Mouse (Mus musculus): Measurements from ENCODE around the gene Sdccag8. TPM values are rescaled to one million over a fixed set of nuclear protein-coding genes. Genes with fewer than 3 reads are reported as not detected.

Gene Sdccag8
- polyA plus RNA-seq, 1 experiment from 2014 or later, result 18.2 TPM

DNA sequence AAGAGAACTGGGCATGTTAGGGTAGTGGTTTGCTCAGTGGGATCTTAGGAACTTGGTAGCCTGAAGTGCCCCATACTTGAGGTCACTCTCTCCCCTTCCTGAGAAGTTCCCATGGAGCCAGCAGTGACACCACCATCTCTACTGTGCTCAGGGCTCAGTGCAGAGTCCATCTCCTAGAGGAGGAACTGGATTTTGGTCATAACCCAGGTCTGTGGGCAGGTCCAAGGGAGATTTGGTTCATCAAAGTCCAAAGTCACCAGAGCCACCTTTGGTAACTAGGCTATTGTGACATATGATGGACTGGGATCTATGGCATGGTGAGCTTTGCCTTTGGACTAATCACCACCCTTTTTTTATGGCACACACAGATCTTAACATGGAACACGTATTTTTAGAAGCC is 198.9 kb downstream of the Sdccag8 start:
- H3K4me1 ChIP-seq (ENCODE audit: control insufficient read depth, insufficient read depth, low read length), result peaks cover 19% of the 10 kb centered on the region
- no peak overlapping the region for H3K27ac ChIP-seq (replicated peaks; ENCODE audit: low read depth, low read length)
- H3K4me2 ChIP-seq (ENCODE audit: low read depth, low read length), result no peak overlapping the region
- H3K9me3 ChIP-seq (ENCODE audit: control insufficient read depth, low read length), result no peaks in the 10 kb centered on the region
- H3K36me3 ChIP-seq (ENCODE audit: control insufficient read depth, insufficient read depth, low read length), result no peaks in the 10 kb centered on the region
- 83% methylated on average over 1 of the region's 1 CpGs for WGBS
- no peak for DNase-seq (ENCODE audit: low spot score)
- H3K9ac ChIP-seq (ENCODE audit: low read depth, low read length), result no peak overlapping the region
- no peak for ATAC-seq (ENCODE audit: low read depth)
- H3K4me3 ChIP-seq (ENCODE audit: low read depth, low read length), result no peak overlapping the region
- no peaks in the 10 kb centered on the region for H3K27me3 ChIP-seq (replicated peaks; ENCODE audit: control insufficient read depth, insufficient read depth, low read length)

GRCm38 (mm10) chr1:177013776-177014175 is 199.3 kb downstream of the Sdccag8 start:
- no peak overlapping the region for H3K9ac ChIP-seq (ENCODE audit: low read depth, low read length)
- WGBS, result 61% methylated on average over 3 of the region's 3 CpGs
- H3K27me3 ChIP-seq (replicated peaks; ENCODE audit: control insufficient read depth, insufficient read depth, low read length), result no peaks in the 10 kb centered on the region
- no peaks in the 10 kb centered on the region for H3K9me3 ChIP-seq (ENCODE audit: control insufficient read depth, low read length)
- DNase-seq (ENCODE audit: low spot score) (no peak), ATAC-seq (ENCODE audit: low read depth) (no peak)
- no peak overlapping the region for H3K4me2 ChIP-seq (ENCODE audit: low read depth, low read length)
- H3K4me1 ChIP-seq (ENCODE audit: control insufficient read depth, insufficient read depth, low read length), result peaks cover 19% of the 10 kb centered on the region
- H3K4me3 ChIP-seq (ENCODE audit: low read depth, low read length), result no peak overlapping the region
- no peaks in the 10 kb centered on the region for H3K36me3 ChIP-seq (ENCODE audit: control insufficient read depth, insufficient read depth, low read length)
- H3K27ac ChIP-seq (replicated peaks; ENCODE audit: low read depth, low read length), result peak overlapping the region; percentile 54; the same call in 1 of the 2 replicates

DNA sequence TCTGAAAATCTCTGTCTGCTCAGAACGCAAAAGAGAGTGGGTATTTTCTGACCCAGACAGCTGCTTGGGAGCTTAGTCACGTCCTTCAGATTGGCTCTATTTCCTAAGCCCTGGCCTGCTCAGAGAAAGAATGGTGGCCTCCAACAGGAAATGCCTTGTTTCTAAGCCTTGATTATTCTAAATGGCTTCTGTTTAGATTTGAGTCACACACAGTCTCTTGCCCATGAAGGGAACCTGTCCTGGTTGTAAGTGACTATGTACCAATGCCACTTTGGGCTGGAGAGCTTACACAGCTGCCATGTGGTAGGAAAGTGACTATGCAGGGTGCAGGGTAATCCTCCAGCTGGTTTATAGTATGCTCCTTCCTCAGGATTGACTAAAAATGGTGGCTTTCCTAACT is 199.9 kb downstream of the Sdccag8 start:
- H3K36me3 ChIP-seq (ENCODE audit: control insufficient read depth, insufficient read depth, low read length), result no peaks in the 10 kb centered on the region
- ATAC-seq (ENCODE audit: low read depth) (peak; percentile 10; the same call in 1 of the 2 replicates), DNase-seq (ENCODE audit: low spot score) (no peak)
- H3K9ac ChIP-seq (ENCODE audit: low read depth, low read length), result no peak overlapping the region
- peak overlapping the region; percentile 54; the same call in 1 of the 2 replicates for H3K27ac ChIP-seq (replicated peaks; ENCODE audit: low read depth, low read length)
- no peak overlapping the region for H3K4me3 ChIP-seq (ENCODE audit: low read depth, low read length)
- WGBS, result 37% methylated on average over 2 of the region's 2 CpGs
- peaks cover 19% of the 10 kb centered on the region for H3K4me1 ChIP-seq (ENCODE audit: control insufficient read depth, insufficient read depth, low read length)
- H3K27me3 ChIP-seq (replicated peaks; ENCODE audit: control insufficient read depth, insufficient read depth, low read length), result no peaks in the 10 kb centered on the region
- no peaks in the 10 kb centered on the region for H3K9me3 ChIP-seq (ENCODE audit: control insufficient read depth, low read length)
- H3K4me2 ChIP-seq (ENCODE audit: low read depth, low read length), result no peak overlapping the region

DNA sequence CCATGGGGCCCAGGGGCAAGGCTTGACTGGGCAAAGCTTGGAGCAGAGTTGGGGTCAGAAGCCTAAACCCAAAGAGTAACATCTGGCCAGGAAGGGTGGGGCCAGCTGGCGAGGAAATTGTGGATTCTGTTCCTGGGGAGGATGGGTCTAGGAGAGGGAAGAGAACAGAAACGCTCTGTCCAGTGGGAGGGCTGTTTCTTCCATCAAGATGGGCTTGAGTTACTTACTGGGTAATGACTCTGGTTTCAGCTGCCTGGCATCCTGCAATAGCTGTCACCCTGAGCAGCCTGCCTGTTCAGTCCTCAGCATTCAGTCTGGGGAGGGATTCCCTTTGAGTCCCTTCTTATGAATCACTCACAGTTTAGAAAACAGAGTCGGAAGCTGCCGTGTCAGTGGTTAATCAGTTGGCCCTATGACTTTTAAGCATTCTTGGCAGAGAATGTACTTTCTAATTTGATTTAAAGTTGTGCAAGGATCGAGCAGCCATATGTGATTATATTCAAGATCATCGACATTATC is 200.5 kb downstream of the Sdccag8 start:
- H3K27ac ChIP-seq (replicated peaks; ENCODE audit: low read depth, low read length), result 0 out of 2 replicates have a peak overlapping the region, but pooled peaks have one; percentile 11
- no peak overlapping the region for H3K4me3 ChIP-seq (ENCODE audit: low read depth, low read length)
- H3K27me3 ChIP-seq (replicated peaks; ENCODE audit: control insufficient read depth, insufficient read depth, low read length), result no peaks in the 10 kb centered on the region
- H3K4me2 ChIP-seq (ENCODE audit: low read depth, low read length), result no peak overlapping the region
- no peaks in the 10 kb centered on the region for H3K9me3 ChIP-seq (ENCODE audit: control insufficient read depth, low read length)
- ATAC-seq (ENCODE audit: low read depth), result peak; percentile 6; the same call in 1 of the 2 replicates
- 34% methylated on average over 6 of the region's 6 CpGs for WGBS
- no peak overlapping the region for H3K9ac ChIP-seq (ENCODE audit: low read depth, low read length)
- no peak for DNase-seq (ENCODE audit: low spot score)
- H3K4me1 ChIP-seq (ENCODE audit: control insufficient read depth, insufficient read depth, low read length), result peaks cover 16% of the 10 kb centered on the region
- no peaks in the 10 kb centered on the region; the same call in 1 of the 2 replicates for H3K36me3 ChIP-seq (ENCODE audit: control insufficient read depth, insufficient read depth, low read length)

GRCm38 (mm10) chr1:177015917-177016316 is 201.5 kb downstream of the Sdccag8 start:
- Histone ChIP-seq H3K4me1 (ENCODE audit: control insufficient read depth, insufficient read depth, low read length) (peaks cover 16% of the 10 kb centered on the region), H3K4me2 (ENCODE audit: low read depth, low read length) (no peak overlapping the region), H3K4me3 (ENCODE audit: low read depth, low read length) (no peak overlapping the region), H3K27ac (replicated peaks; ENCODE audit: low read depth, low read length) (no peak overlapping the region), H3K27me3 (replicated peaks; ENCODE audit: control insufficient read depth, insufficient read depth, low read length) (no peaks in the 10 kb centered on the region), H3K9me3 (ENCODE audit: control insufficient read depth, low read length) (no peaks in the 10 kb centered on the region), H3K9ac (ENCODE audit: low read depth, low read length) (no peak overlapping the region), H3K36me3 (ENCODE audit: control insufficient read depth, insufficient read depth, low read length) (peaks cover 6% of the 10 kb centered on the region; the same call in 1 of the 2 replicates)
- no peak for DNase-seq (ENCODE audit: low spot score)
- 36% methylated on average over 3 of the region's 3 CpGs for WGBS
- no peak for ATAC-seq (ENCODE audit: low read depth)

DNA sequence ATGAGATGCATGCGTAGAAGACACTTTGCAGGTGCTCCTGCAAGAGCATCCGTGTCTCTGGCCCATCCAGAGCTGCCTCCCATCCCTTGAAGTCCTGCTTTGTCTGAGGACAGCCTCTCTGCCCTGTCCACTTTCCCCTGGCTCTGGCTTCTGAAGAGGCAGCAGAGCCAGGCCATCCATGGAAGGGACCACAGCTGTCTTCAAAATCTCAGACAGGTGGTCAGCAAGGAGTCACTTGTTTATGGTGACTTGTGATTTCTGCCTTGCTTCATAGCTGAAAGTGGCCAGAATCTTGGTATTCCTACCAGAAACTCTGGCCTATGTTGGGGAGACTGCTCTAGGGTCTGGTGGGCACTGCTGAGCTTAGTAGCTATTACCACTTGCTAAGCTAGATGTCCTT is 202.3 kb downstream of the Sdccag8 start:
- DNase-seq (ENCODE audit: low spot score) (no peak), ATAC-seq (ENCODE audit: low read depth) (no peak)
- no peak overlapping the region for H3K4me2 ChIP-seq (ENCODE audit: low read depth, low read length)

DNA sequence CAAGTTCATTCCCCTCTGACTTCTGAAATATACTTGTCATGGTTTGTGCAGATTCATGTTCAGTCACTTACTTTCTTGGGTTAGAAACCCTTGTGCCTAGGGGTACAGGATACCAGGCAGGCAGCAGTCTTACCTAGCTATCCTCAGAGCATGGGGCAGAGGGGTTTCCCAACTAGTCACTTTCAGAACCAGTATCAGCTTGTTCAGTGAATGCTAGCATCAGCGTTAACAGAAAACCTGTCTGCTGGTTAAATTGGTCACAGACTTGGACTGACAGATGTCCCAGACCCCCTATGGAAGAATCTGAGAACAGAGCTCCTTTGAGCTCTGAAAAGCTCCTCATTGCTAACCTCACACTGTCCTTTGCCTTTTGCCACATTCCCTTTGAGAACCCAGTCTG is 204.3 kb downstream of the Sdccag8 start:
- WGBS, result 50% methylated on average over 1 of the region's 1 CpGs
- DNase-seq (ENCODE audit: low spot score), result no peak
- Histone ChIP-seq H3K4me3 (ENCODE audit: low read depth, low read length) (no peak overlapping the region), H3K27ac (replicated peaks; ENCODE audit: low read depth, low read length) (no peak overlapping the region), H3K4me1 (ENCODE audit: control insufficient read depth, insufficient read depth, low read length) (peaks cover 16% of the 10 kb centered on the region), H3K4me2 (ENCODE audit: low read depth, low read length) (no peak overlapping the region), H3K9me3 (ENCODE audit: control insufficient read depth, low read length) (no peaks in the 10 kb centered on the region), H3K36me3 (ENCODE audit: control insufficient read depth, insufficient read depth, low read length) (peaks cover 11% of the 10 kb centered on the region; the same call in 1 of the 2 replicates), H3K27me3 (replicated peaks; ENCODE audit: control insufficient read depth, insufficient read depth, low read length) (no peaks in the 10 kb centered on the region), H3K9ac (ENCODE audit: low read depth, low read length) (no peak overlapping the region)
- no peak for ATAC-seq (ENCODE audit: low read depth)

More for the DNA sequence above, 202.3 kb downstream of the Sdccag8 start:
- H3K27me3 ChIP-seq (replicated peaks; ENCODE audit: control insufficient read depth, insufficient read depth, low read length), result no peaks in the 10 kb centered on the region
- peaks cover 6% of the 10 kb centered on the region; the same call in 1 of the 2 replicates for H3K36me3 ChIP-seq (ENCODE audit: control insufficient read depth, insufficient read depth, low read length)
- WGBS, result 93% methylated on average over 2 of the region's 2 CpGs
- H3K4me3 ChIP-seq (ENCODE audit: low read depth, low read length), result no peak overlapping the region
- no peak overlapping the region for H3K9ac ChIP-seq (ENCODE audit: low read depth, low read length)
- peaks cover 16% of the 10 kb centered on the region for H3K4me1 ChIP-seq (ENCODE audit: control insufficient read depth, insufficient read depth, low read length)
- no peaks in the 10 kb centered on the region for H3K9me3 ChIP-seq (ENCODE audit: control insufficient read depth, low read length)
- H3K27ac ChIP-seq (replicated peaks; ENCODE audit: low read depth, low read length), result no peak overlapping the region

GRCm38 (mm10) chr1:177019668-177020067 is 205.2 kb downstream of the Sdccag8 start:
- Histone ChIP-seq H3K4me2 (ENCODE audit: low read depth, low read length) (no peak overlapping the region), H3K9me3 (ENCODE audit: control insufficient read depth, low read length) (no peaks in the 10 kb centered on the region), H3K36me3 (ENCODE audit: control insufficient read depth, insufficient read depth, low read length) (peaks cover 11% of the 10 kb centered on the region; the same call in 1 of the 2 replicates), H3K27ac (replicated peaks; ENCODE audit: low read depth, low read length) (no peak overlapping the region), H3K4me1 (ENCODE audit: control insufficient read depth, insufficient read depth, low read length) (peaks cover 14% of the 10 kb centered on the region), H3K4me3 (ENCODE audit: low read depth, low read length) (no peak overlapping the region), H3K9ac (ENCODE audit: low read depth, low read length) (no peak overlapping the region), H3K27me3 (replicated peaks; ENCODE audit: control insufficient read depth, insufficient read depth, low read length) (no peaks in the 10 kb centered on the region)
- ATAC-seq (ENCODE audit: low read depth) (no peak), DNase-seq (ENCODE audit: low spot score) (no peak)
- 93% methylated on average over 5 of the region's 5 CpGs for WGBS

DNA sequence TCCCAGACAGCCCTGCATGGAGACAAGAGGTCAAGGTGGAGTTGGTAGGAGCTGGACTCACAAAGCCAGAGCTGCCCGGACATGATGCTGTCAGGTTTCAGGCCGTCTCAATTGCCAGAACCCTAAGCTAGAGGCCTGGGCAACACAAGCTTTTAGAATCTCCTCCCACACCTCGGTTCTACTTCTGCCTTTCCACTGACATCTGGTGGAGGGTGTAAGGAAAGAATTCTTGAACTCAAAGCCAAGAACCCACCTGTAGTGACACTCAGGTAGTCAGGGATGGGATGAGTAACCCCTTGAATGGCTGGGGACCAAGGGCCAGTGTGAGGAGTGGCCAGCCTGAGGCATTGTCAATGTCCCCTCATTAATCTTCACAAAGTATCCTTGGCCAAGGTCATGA is 208.3 kb downstream of the Sdccag8 start:
- no peak for DNase-seq (ENCODE audit: low spot score)

More for the DNA sequence above, 208.3 kb downstream of the Sdccag8 start:
- WGBS, result 66% methylated on average over 3 of the region's 3 CpGs
- peaks cover 17% of the 10 kb centered on the region; the same call in 1 of the 2 replicates for H3K36me3 ChIP-seq (ENCODE audit: control insufficient read depth, insufficient read depth, low read length)
- H3K4me1 ChIP-seq (ENCODE audit: control insufficient read depth, insufficient read depth, low read length), result no peaks in the 10 kb centered on the region
- no peaks in the 10 kb centered on the region for H3K27me3 ChIP-seq (replicated peaks; ENCODE audit: control insufficient read depth, insufficient read depth, low read length)
- no peak for ATAC-seq (ENCODE audit: low read depth)
- no peak overlapping the region for H3K27ac ChIP-seq (replicated peaks; ENCODE audit: low read depth, low read length)
- no peak overlapping the region for H3K4me3 ChIP-seq (ENCODE audit: low read depth, low read length)
- no peak overlapping the region for H3K9ac ChIP-seq (ENCODE audit: low read depth, low read length)
- no peak overlapping the region for H3K4me2 ChIP-seq (ENCODE audit: low read depth, low read length)
- H3K9me3 ChIP-seq (ENCODE audit: control insufficient read depth, low read length), result no peaks in the 10 kb centered on the region
